8 mouse cellular contexts compared by ENCODE assay signal in genomic region chr10:76725682-76726285, GRCm38 (mm10). TPM values are rescaled to one million over a fixed set of nuclear protein-coding genes. Genes with fewer than 3 reads are reported as not detected.
DNase-seq lines count a peak whose midpoint lies in the region; ATAC-seq and TF ChIP-seq lines count a peak whose summit lies in the region.
"Had no signal": no experiment of that assay in that cellular context is flagged by ENCODE, and none has a peak within 500 bp of the region (broad histone marks: within the 10 kb centered on the region; RNA-seq: fewer than 3 reads in every experiment).

TSS of gene Col6a1 (minus strand) at chr10:76726168.

- no peaks in the 10 kb centered on the region for H3K4me1 ChIP-seq in hindbrain, embryonic 14.5 days (replicated peaks; ENCODE audit: control insufficient read depth, insufficient read depth, low read length)
- H3K4me1 ChIP-seq in limb, embryonic 14.5 days (ENCODE audit: control insufficient read depth, insufficient read depth, low read length) = peaks cover 51% of the 10 kb centered on the region

- peak within 1 kb of the TSS; percentile 84 for H3K27ac ChIP-seq in gastrocnemius, adult 2 months
- no peak within 1 kb of the TSS for H3K27ac ChIP-seq in hindbrain, embryonic 14.5 days
- H3K27ac ChIP-seq in limb, embryonic 14.5 days (replicated peaks; ENCODE audit: low read depth, low read length) = peak within 1 kb of the TSS; percentile 75

- no peak for TF ChIP-seq POLR2A in limb, embryonic 14.5 days (IDR thresholded peaks at IDR 0.05; ENCODE audit: borderline replicate concordance, extremely low read depth, insufficient read depth, insufficient read length)
- peak; percentile 60 for TF ChIP-seq POLR2A in myocyte (IDR thresholded peaks at IDR 0.05; ENCODE audit: insufficient read length, low read depth)

- H3ac ChIP-seq in myocyte (ENCODE audit: control insufficient read depth, insufficient read length) = no peak within 1 kb of the TSS

- no peak for TF ChIP-seq CTCF in gastrocnemius, adult 2 months (IDR thresholded peaks at IDR 0.05)

- intact Hi-C loops in gastrocnemius, adult 2 months (cut with DNase I) = no loop called here

- H3K4me2 ChIP-seq in hindbrain, embryonic 14.5 days (replicated peaks) = no peak within 1 kb of the TSS; the same call in 1 of the 2 replicates
- peak within 1 kb of the TSS; percentile 79 for H3K4me2 ChIP-seq in limb, embryonic 14.5 days (replicated peaks; ENCODE audit: low read depth, low read length, severe bottlenecking)
- H3K4me2 ChIP-seq in myocyte (ENCODE audit: low read depth) = peak within 1 kb of the TSS; percentile 80

- WGBS in hindbrain, embryonic 14.5 days = 34% methylated on average over 9 of the region's 9 CpGs
- 21% methylated on average over 9 of the region's 9 CpGs for WGBS in limb, embryonic 14.5 days

- ATAC-seq in hindbrain, embryonic 14.5 days (ENCODE audit: low FRiP score) = no peak
- peak; percentile 77 for ATAC-seq in limb, embryonic 14.5 days (ENCODE audit: low FRiP score, low read depth)

- no peaks in the 10 kb centered on the region for H3K27me3 ChIP-seq in hindbrain, embryonic 14.5 days (ENCODE audit: control insufficient read depth, insufficient read depth, low read length)
- no peaks in the 10 kb centered on the region for H3K27me3 ChIP-seq in limb, embryonic 14.5 days (ENCODE audit: control insufficient read depth, insufficient read depth, low read length)
- H3K27me3 ChIP-seq in myocyte (ENCODE audit: control insufficient read depth, insufficient read depth, insufficient read length) = no peaks in the 10 kb centered on the region

- H3K79me2 ChIP-seq in myocyte (ENCODE audit: control insufficient read depth, insufficient read depth) = no peaks in the 10 kb centered on the region

- no peaks in the 10 kb centered on the region for H3K36me3 ChIP-seq in hindbrain, embryonic 14.5 days (replicated peaks; ENCODE audit: control insufficient read depth, insufficient read depth)
- peaks cover 25% of the 10 kb centered on the region for H3K36me3 ChIP-seq in limb, embryonic 14.5 days (ENCODE audit: control insufficient read depth, insufficient read depth, low read length)
- no peaks in the 10 kb centered on the region for H3K36me3 ChIP-seq in myocyte (ENCODE audit: control insufficient read depth, insufficient read depth)

- no peak within 1 kb of the TSS for H3K9ac ChIP-seq in hindbrain, embryonic 14.5 days
- H3K9ac ChIP-seq in limb, embryonic 14.5 days (ENCODE audit: low read depth, low read length, severe bottlenecking) = peak within 1 kb of the TSS; percentile 69

- H3K4me3 ChIP-seq in gastrocnemius, adult 2 months = peak within 1 kb of the TSS; percentile 74
- no peak within 1 kb of the TSS for H3K4me3 ChIP-seq in hindbrain, embryonic 14.5 days (replicated peaks; ENCODE audit: low read length)
- peak within 1 kb of the TSS; percentile 49 for H3K4me3 ChIP-seq in limb, embryonic 14.5 days (replicated peaks; ENCODE audit: low read length)
- peak within 1 kb of the TSS; percentile 32 for H3K4me3 ChIP-seq in myocyte

- no peaks in the 10 kb centered on the region for H3K9me3 ChIP-seq in hindbrain, embryonic 14.5 days (ENCODE audit: control insufficient read depth, low read length)
- no peaks in the 10 kb centered on the region for H3K9me3 ChIP-seq in limb, embryonic 14.5 days (ENCODE audit: control insufficient read depth, low read length)

- DNase-seq in Muller cell, postnatal 12 days (ENCODE audit: inconsistent ontology term) = peak; percentile 84
- peak in 1 of 2 experiments; percentile 27 for DNase-seq in adrenal gland, adult 18-20 months (ENCODE audit: low spot score in 2 of 2)
- DNase-seq in gastrocnemius, adult 2 months = peak; percentile 61
- DNase-seq in hindbrain, embryonic 14.5 days (ENCODE audit: low spot score) = no peak
- peak; percentile 79 for DNase-seq in limb, embryonic 14.5 days (ENCODE audit: low spot score)
- no peak for DNase-seq in thymus, postnatal 14 days

TF ChIP-seq in myocyte, 11 proteins besides CTCF, POLR2A, EP300 and RAD21:
- TF ChIP-seq MAX (IDR thresholded peaks at IDR 0.05; ENCODE audit: low read depth) = no peak
- TF ChIP-seq POLR2AphosphoS2 (IDR thresholded peaks at IDR 0.05; ENCODE audit: insufficient read length, low read depth) = peak; percentile 45

RNA-seq across cellular contexts. Expression of gene Col6a1, which starts in this region (rescaled TPM):
- 100 to 1,000 TPM; 125 to 158 TPM for total RNA-seq in adrenal gland, adult 18-20 months (2021)
- total RNA-seq in gastrocnemius, adult 2 months (2021) = 10 to 100 TPM; 30.5 to 59.0 TPM
- polyA plus RNA-seq in hindbrain, embryonic 14.5 days (2014; fragmentation: Nextera tagmentation; extraction: Ambion mirVana) = 24.7 and 26.4 TPM in 2 replicates
- polyA plus RNA-seq in limb, embryonic 14.5 days (2012; rRNA removed) = 444 and 445 TPM in 2 replicates
- 287 and 330 TPM in 2 replicates for polyA plus RNA-seq in limb, embryonic 14.5 days (2014; fragmentation: Nextera tagmentation; extraction: Ambion mirVana)
- 144 TPM for polyA plus RNA-seq in myocyte (2012; fragmentation: generic; extraction: Trizol)
- total RNA-seq: hematopoietic stem cell, adult 5-6 weeks had no signal

Comparison
In these comparisons a context has a peak if more than half of its experiments do, and no peak if none do; other contexts are left out.
1. DNase-seq: peak in Muller cell, postnatal 12 days (single experiment), gastrocnemius, adult 2 months (single experiment) and limb, embryonic 14.5 days (single experiment); none in hindbrain, embryonic 14.5 days (single experiment) and thymus, postnatal 14 days (single experiment).